Mouse (Mus musculus): Measurements from ENCODE around the gene Alk. TPM values are rescaled to one million over a fixed set of nuclear protein-coding genes. Genes with fewer than 3 reads are reported as not detected.

The Alk gene
- total and polyA plus RNA-seq, 2 experiments = not detected

GRCm38 (mm10) chr17:72062978-72063377 lies 541.4 kb downstream of the Alk start:
- Histone ChIP-seq H3K36me3 (ENCODE audit: control insufficient read depth, insufficient read depth, low read length) (no peaks in the 10 kb centered on the region), H3K27me3 (ENCODE audit: control insufficient read depth, insufficient read depth, low read length) (no peaks in the 10 kb centered on the region), H3K9ac (ENCODE audit: low read depth, low read length) (no peak overlapping the region), H3K79me2 (ENCODE audit: control insufficient read depth, insufficient read depth, low read length) (no peaks in the 10 kb centered on the region), H3K27ac (replicated peaks; ENCODE audit: insufficient read depth, low read depth, low read length) (no peak overlapping the region), H3K4me1 (ENCODE audit: control insufficient read depth, insufficient read depth, low read length) (no peaks in the 10 kb centered on the region), H3K4me3 (ENCODE audit: insufficient read depth, low read depth, low read length) (no peak overlapping the region)
- 87% methylated on average over 3 of the region's 3 CpGs for WGBS
- TF ChIP-seq CTCF (IDR thresholded peaks at IDR 0.05; ENCODE audit: low read depth, low read length) = no peak
- no peak for TF ChIP-seq POLR2A (IDR thresholded peaks at IDR 0.05; ENCODE audit: extremely low read depth, insufficient read depth, low read length)
- no peak for DNase-seq (ENCODE audit: extremely low read depth, low read depth, low spot score)

- no peaks in the 10 kb centered on the region for H3K79me2 ChIP-seq (ENCODE audit: control insufficient read depth, insufficient read depth, low read length)
- DNase-seq (ENCODE audit: extremely low read depth, low read depth, low spot score) = no peak
- H3K4me3 ChIP-seq (ENCODE audit: insufficient read depth, low read depth, low read length) = no peak overlapping the region
- no peaks in the 10 kb centered on the region for H3K4me1 ChIP-seq (ENCODE audit: control insufficient read depth, insufficient read depth, low read length)
- TF ChIP-seq CTCF (IDR thresholded peaks at IDR 0.05; ENCODE audit: low read depth, low read length) (no peak), POLR2A (IDR thresholded peaks at IDR 0.05; ENCODE audit: extremely low read depth, insufficient read depth, low read length) (no peak)
- no peaks in the 10 kb centered on the region for H3K36me3 ChIP-seq (ENCODE audit: control insufficient read depth, insufficient read depth, low read length)
- WGBS = 55% methylated on average over 7 of the region's 7 CpGs
- H3K27me3 ChIP-seq (ENCODE audit: control insufficient read depth, insufficient read depth, low read length) = no peaks in the 10 kb centered on the region
- H3K27ac ChIP-seq (replicated peaks; ENCODE audit: insufficient read depth, low read depth, low read length) = no peak overlapping the region
- H3K9ac ChIP-seq (ENCODE audit: low read depth, low read length) = no peak overlapping the region
Measured at GRCm38 (mm10) chr17:72059312-72059711, 545.1 kb downstream of the Alk start.

GRCm38 (mm10) chr17:72045671-72046070 lies 558.8 kb downstream of the Alk start:
- no peak overlapping the region for H3K4me3 ChIP-seq (ENCODE audit: insufficient read depth, low read depth, low read length)
- H3K4me1 ChIP-seq (ENCODE audit: control insufficient read depth, insufficient read depth, low read length) = no peaks in the 10 kb centered on the region
- DNase-seq (ENCODE audit: extremely low read depth, low read depth, low spot score) = no peak
- no peaks in the 10 kb centered on the region for H3K36me3 ChIP-seq (ENCODE audit: control insufficient read depth, insufficient read depth, low read length)
- 93% methylated on average over 2 of the region's 2 CpGs for WGBS
- H3K27ac ChIP-seq (replicated peaks; ENCODE audit: insufficient read depth, low read depth, low read length) = no peak overlapping the region
- no peak overlapping the region for H3K9ac ChIP-seq (ENCODE audit: low read depth, low read length)
- TF ChIP-seq CTCF (IDR thresholded peaks at IDR 0.05; ENCODE audit: low read depth, low read length) (no peak), POLR2A (IDR thresholded peaks at IDR 0.05; ENCODE audit: extremely low read depth, insufficient read depth, low read length) (no peak)
- H3K27me3 ChIP-seq (ENCODE audit: control insufficient read depth, insufficient read depth, low read length) = no peaks in the 10 kb centered on the region
- H3K79me2 ChIP-seq (ENCODE audit: control insufficient read depth, insufficient read depth, low read length) = no peaks in the 10 kb centered on the region

GRCm38 (mm10) chr17:72043667-72044390 lies 560.6 kb downstream of the Alk start:
- Histone ChIP-seq H3K4me1 (ENCODE audit: control insufficient read depth, insufficient read depth, low read length) (no peaks in the 10 kb centered on the region), H3K4me3 (ENCODE audit: insufficient read depth, low read depth, low read length) (no peak overlapping the region), H3K27me3 (ENCODE audit: control insufficient read depth, insufficient read depth, low read length) (no peaks in the 10 kb centered on the region), H3K36me3 (ENCODE audit: control insufficient read depth, insufficient read depth, low read length) (no peaks in the 10 kb centered on the region), H3K79me2 (ENCODE audit: control insufficient read depth, insufficient read depth, low read length) (no peaks in the 10 kb centered on the region), H3K27ac (replicated peaks; ENCODE audit: insufficient read depth, low read depth, low read length) (no peak overlapping the region), H3K9ac (ENCODE audit: low read depth, low read length) (no peak overlapping the region)
- TF ChIP-seq CTCF (IDR thresholded peaks at IDR 0.05; ENCODE audit: low read depth, low read length) (no peak), POLR2A (IDR thresholded peaks at IDR 0.05; ENCODE audit: extremely low read depth, insufficient read depth, low read length) (no peak)
- no peak for DNase-seq (ENCODE audit: extremely low read depth, low read depth, low spot score)
- 83% methylated on average over 11 of the region's 11 CpGs for WGBS

GRCm38 (mm10) chr17:72043001-72043666 lies 561.3 kb downstream of the Alk start:
- H3K4me1 ChIP-seq (ENCODE audit: control insufficient read depth, insufficient read depth, low read length) = no peaks in the 10 kb centered on the region
- H3K79me2 ChIP-seq (ENCODE audit: control insufficient read depth, insufficient read depth, low read length) = no peaks in the 10 kb centered on the region
- no peak overlapping the region for H3K4me3 ChIP-seq (ENCODE audit: insufficient read depth, low read depth, low read length)
- TF ChIP-seq POLR2A (IDR thresholded peaks at IDR 0.05; ENCODE audit: extremely low read depth, insufficient read depth, low read length) = no peak
- TF ChIP-seq CTCF (IDR thresholded peaks at IDR 0.05; ENCODE audit: low read depth, low read length) = no peak
- no peaks in the 10 kb centered on the region for H3K27me3 ChIP-seq (ENCODE audit: control insufficient read depth, insufficient read depth, low read length)
- no peak overlapping the region for H3K9ac ChIP-seq (ENCODE audit: low read depth, low read length)
- H3K27ac ChIP-seq (replicated peaks; ENCODE audit: insufficient read depth, low read depth, low read length) = no peak overlapping the region
- no peaks in the 10 kb centered on the region for H3K36me3 ChIP-seq (ENCODE audit: control insufficient read depth, insufficient read depth, low read length)
- DNase-seq (ENCODE audit: extremely low read depth, low read depth, low spot score) = no peak
- WGBS = 74% methylated on average over 9 of the region's 9 CpGs
